Mouse (Mus musculus) megakaryocyte, embryonic 14.5 days (primary cell): ENCODE data around the gene Kpnb1.

Experiments used
- FLI1 ChIP-seq: IDR thresholded peaks from 2 replicates; pipeline ENCODE4 v1.6.1; 2012; ENCODE audit warnings: low read length, inconsistent platforms, mixed read lengths
- GATA1 ChIP-seq: IDR thresholded peaks from 3 replicates; pipeline ENCODE4 v1.6.1; 2012; ENCODE audit warnings: mixed read lengths, low read length, inconsistent platforms, borderline replicate concordance

DNA sequence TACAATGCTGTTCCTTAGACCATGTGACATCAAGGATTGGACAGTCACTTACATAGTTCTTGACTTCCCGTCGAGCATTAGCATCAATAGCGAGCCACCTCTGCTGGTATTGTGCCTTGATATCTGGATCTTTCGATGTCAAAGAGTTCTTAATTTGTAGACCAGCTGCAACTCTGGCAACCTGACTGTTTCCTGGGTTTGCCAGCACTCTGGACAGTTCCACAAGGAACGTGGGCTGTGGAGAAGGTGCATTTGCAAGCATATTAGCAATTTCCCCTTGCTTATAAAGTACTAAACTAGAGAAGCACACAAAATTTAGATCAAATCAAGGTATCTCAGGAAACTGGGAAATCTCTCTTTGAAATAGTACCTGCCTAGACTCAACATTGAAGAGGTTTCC lies 2.8 kb downstream of the Kpnb1 start:
- TF ChIP-seq GATA1 (no peak), FLI1 (no peak)
